Mouse (Mus musculus) Patski (cell line): ENCODE data around the gene Gpr25. TPM values are rescaled to one million over a fixed set of nuclear protein-coding genes. Genes with fewer than 3 reads are reported as not detected.

Experiments used
- ATAC-seq: fragments of 100-300 bp; one replicate; pipeline ENCODE4 v1.8.0; 2021
- CTCF ChIA-PET: fragments of 350-600 bp; sonication (Branson Sonifier 250); formaldehyde crosslinking; loops from one replicate; lab custom pipeline; 2022; ENCODE audit warnings: inconsistent platforms; lab: Charles Lee
- POLR2A ChIA-PET: fragments of 350-600 bp; sonication (Branson Sonifier 250); formaldehyde crosslinking; loops from one replicate; lab custom pipeline; 2022; ENCODE audit warnings: antibody characterized with exemption, inconsistent platforms; lab: Charles Lee
- DNase-seq: peaks from one replicate; pipeline ENCODE4 v3.0.0-alpha.2; 2011; ENCODE audit warnings: low read depth, low spot score
- H3K27me3 ChIP-seq: fragments of 371-371 bp; one replicate; pipeline ENCODE4 v1.5.1; 2021
- CTCF ChIP-seq: fragments of 100-300 bp; IDR thresholded peaks from one replicate; pipeline ENCODE4 v1.5.1; 2021
- in situ Hi-C: fragments of 300-500 bp; cut with MboI; formaldehyde crosslinking; loops from 3 replicates; pipeline ENCODE4 v1.11.1; 2018; ENCODE audit warnings: low pct_unique_long_range_greater_than_20kb, mixed read lengths
- polyA plus RNA-seq: library from polyadenylated mRNA; unstranded; gene quantifications from one replicate; pipeline ENCODE4 v1.2.3, GENCODE M21; 2021

Gene Gpr25
- polyA plus RNA-seq, 1 experiment from 2014 or later: not detected

DNA sequence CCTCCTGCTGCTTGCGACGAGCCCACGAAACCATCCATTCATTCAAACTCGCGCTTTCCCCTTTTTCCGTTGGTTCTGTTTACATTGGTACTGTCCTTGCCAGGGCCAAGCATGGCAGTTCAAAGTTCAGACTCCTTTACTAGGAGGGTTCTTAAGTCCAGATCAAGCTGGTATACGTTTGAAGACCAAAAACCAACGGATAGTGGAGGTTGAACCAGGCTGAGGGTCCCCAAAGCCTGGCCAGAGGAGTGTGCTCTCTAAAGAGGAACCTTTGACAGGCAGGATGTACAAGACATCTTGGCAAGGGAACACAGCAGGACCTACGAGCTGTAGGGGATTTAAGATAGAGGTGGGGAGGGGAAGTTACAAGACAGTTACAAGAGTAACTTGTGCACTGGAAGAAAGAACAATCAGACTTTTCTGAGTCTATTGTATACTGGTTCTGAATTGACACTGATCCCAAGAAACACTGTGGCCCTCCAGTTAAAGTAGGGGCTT is 26.0 kb downstream of the Gpr25 start:
- in situ Hi-C loops: no loop called here
- no peak for DNase-seq
- no peak for TF ChIP-seq CTCF
- no peaks in the 10 kb centered on the region for H3K27me3 ChIP-seq
- ChIA-PET CTCF (no interaction called here), POLR2A (no interaction called here)
- no peak for ATAC-seq

DNA sequence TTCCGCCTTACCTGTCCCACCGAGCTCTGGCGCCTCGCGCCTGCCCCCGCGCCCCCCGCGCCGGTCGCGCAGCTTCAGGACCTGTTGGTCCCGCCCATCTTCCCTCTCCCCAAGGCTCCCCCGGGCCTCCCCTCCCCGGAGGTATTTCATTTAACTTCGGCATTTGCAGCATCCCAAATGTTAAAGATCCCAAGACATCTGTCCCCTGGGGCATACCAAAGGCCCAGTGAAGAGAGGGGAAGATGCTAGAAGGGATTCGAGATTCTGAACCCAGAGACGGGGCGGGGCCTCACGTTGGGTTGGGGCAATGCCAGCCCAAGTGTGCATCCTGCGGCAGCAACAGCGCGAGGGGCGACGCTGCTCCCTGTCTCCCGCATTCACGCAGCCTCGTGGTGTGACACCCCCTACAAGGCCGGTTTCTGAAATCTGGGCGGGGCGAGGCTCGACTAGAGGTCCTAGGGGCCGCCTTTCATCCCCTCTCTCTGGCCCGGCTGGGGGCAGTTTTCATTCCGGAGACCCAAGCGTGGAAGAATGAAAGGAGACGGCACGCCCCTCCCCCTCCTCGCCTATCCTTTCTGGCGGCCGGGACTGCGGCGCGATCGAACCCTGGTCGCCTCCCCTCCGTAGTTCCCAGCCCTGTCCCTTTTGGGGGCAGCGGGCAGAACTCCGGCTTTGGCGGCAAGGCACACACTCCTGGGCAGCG is 26.6 kb downstream of the Gpr25 start, which contains the start of gene Inava:
TSS of gene Inava (minus strand) at position 373 of the 703 bp plus-strand sequence.
- no peak for TF ChIP-seq CTCF
- ATAC-seq (peak; percentile 72), DNase-seq (peak; percentile 50)
- H3K27me3 ChIP-seq: no peaks in the 10 kb centered on the region
- ChIA-PET POLR2A (interaction anchor here (1.2 kb wide), 1 partner anchor 13 kb away, joined by 3 read pairs; no protein-coding TSS in a partner anchor), CTCF (no interaction called here)
- in situ Hi-C loops: no loop called here

DNA sequence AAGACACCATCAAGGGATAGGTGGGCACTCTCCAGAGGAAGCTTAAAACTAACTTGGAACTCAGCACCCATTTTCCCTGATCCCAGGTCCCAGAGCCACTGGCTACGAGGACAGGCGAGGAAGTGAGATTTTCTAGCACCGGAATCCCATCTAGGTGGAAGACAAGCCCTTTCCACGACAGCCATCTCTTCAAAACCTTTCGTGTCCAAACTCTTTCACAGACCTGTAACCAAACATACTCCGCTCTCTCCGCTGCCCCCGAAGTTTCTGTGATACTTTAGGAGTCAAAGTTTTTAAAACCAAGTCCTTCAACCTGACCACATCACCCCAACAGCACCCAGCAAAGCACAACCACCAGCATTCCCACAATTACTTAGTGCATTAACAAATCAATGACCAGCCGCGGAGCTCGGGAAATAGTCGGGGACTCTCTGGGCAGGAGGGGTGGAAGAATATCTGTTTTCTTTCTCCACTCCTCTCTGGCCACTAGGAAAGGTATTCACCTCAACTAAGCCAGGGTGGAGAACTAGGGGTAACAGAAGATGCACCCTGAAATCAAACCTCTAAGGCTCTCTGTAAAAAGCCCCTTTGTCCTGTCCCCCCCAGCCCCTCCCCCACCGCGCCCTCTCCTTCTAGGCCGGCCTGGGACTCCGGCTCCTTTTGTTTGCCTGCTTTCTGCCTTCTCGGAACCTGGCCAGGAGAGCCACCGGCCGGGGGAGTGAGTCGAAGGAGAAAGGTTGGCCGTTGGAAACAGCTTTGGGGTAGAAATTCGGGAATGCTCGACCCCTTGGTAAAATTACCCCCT is 27.5 kb downstream of the Gpr25 start:
- ChIA-PET POLR2A (interaction anchor here (0.8 to 1.2 kb wide), 4 partner anchors 12 to 59 kb away, joined by 3 read pairs; no protein-coding TSS in a partner anchor), CTCF (no interaction called here)
- DNase-seq (no peak), ATAC-seq (no peak)
- no peaks in the 10 kb centered on the region for H3K27me3 ChIP-seq
- TF ChIP-seq CTCF: no peak
- in situ Hi-C loops: no loop called here

DNA sequence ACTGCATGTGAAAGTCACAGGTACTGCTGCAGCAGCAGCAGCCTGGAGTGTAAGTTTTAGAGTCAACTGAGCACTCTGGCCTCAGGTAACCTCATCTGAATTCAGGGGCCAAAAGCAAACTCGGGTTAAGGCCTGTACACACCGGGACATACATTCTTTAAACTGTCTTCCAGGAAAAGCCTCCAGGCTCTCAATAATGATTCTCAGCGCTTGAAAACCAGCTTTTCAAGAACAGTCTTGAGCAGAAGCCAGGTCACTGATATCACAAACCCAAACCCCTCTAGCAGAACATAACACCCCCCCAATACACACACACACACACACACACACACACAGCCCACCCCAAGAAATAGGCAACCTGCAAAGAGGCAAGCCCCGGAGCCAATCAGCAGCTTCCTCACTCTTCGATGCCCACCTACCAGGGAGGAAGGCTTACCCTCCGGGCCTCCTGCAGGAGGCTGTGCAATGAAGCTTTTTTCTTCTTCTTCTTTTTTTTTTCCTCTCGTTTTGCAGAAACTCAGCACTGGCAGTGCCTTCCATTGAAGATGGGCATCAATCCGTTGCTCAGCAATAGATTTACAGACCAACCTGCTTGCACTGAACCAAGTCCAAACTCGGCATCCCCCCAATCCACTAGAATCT is 28.3 kb downstream of the Gpr25 start:
- TF ChIP-seq CTCF: no peak
- ATAC-seq (no peak), DNase-seq (no peak)
- H3K27me3 ChIP-seq: no peaks in the 10 kb centered on the region
- POLR2A ChIA-PET: interaction anchor here (0.8 to 0.9 kb wide), 3 partner anchors 13 to 58 kb away, joined by 3 read pairs; no protein-coding TSS in a partner anchor
- in situ Hi-C loops: no loop called here
- CTCF ChIA-PET: no interaction called here

DNA sequence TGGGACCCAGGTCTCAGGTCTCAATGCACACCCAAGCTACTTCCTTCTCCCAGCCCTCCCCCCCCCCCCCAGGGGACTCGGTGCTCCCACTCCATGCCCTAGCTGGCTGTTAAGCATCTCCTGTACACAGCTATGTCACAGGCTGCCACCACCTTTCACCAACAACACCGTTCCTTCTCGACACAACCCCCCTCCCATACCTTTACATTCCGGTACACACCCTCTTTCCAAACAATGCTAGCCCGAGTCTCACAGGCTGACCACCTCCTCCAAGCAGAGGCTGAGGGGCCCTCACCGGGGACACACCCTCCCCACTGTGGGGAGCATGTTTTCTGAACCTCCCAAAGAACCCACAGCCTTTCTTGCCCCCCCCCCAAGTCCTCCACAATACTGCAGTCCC is 29.1 kb downstream of the Gpr25 start:
- no peaks in the 10 kb centered on the region for H3K27me3 ChIP-seq
- in situ Hi-C loops: no loop called here
- ChIA-PET POLR2A (no interaction called here), CTCF (interaction anchor here (0.8 kb wide), 1 partner anchor 56 kb away, joined by 3 read pairs; no protein-coding TSS in a partner anchor)
- no peak for DNase-seq
- no peak for TF ChIP-seq CTCF
- no peak for ATAC-seq

DNA sequence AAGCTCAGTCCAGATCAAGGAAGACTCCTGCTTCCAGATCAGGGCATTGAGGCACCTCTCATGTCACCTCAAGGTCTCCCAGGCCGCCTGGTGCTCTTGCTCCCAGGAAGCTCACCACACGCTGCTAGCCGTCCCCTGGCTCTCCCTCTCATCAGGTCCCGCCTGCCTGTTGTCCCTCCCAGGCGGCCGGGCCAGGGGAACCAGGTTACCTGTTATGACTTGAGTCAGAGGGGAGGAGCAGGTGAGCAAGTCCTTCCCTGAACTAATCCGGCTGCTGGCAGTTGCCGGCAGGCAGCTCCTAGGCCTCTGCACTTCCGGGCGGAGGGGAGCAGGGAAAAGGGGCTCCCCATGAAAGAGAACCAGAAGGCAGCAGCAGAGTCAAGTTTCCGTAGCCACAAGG is 30.5 kb downstream of the Gpr25 start:
- CTCF ChIA-PET: interaction anchor here (1.6 kb wide), 1 partner anchor 55 kb away, joined by 6 read pairs; no protein-coding TSS in a partner anchor
- DNase-seq (no peak), ATAC-seq (no peak)
- POLR2A ChIA-PET: interaction anchor here (0.5 kb wide), 1 partner anchor 290 kb away, joined by 3 read pairs; no protein-coding TSS in a partner anchor
- in situ Hi-C loops: no loop called here
- TF ChIP-seq CTCF: no peak
- H3K27me3 ChIP-seq: no peaks in the 10 kb centered on the region

DNA sequence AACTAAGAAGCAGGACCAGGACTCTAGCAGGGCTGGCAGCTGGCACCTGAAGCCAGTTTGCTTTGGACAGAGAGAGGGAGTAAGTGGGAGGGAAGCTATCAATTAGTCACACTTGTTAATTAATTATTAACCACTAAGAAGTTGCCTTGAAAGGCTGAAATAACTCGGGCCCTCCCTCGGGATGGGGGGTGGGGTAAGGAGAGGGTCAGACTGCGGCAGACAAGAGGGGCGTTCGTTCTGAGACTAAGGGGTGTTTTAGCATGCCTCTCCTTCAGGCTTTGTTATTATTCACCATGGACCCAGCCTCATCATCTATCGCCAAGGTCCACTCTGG is 31.7 kb downstream of the Gpr25 start:
- POLR2A ChIA-PET: interaction anchor here (0.7 kb wide), 1 partner anchor 34 kb away, joined by 6 read pairs; no protein-coding TSS in a partner anchor
- DNase-seq: peak; percentile 61
- no peak for TF ChIP-seq CTCF

DNA sequence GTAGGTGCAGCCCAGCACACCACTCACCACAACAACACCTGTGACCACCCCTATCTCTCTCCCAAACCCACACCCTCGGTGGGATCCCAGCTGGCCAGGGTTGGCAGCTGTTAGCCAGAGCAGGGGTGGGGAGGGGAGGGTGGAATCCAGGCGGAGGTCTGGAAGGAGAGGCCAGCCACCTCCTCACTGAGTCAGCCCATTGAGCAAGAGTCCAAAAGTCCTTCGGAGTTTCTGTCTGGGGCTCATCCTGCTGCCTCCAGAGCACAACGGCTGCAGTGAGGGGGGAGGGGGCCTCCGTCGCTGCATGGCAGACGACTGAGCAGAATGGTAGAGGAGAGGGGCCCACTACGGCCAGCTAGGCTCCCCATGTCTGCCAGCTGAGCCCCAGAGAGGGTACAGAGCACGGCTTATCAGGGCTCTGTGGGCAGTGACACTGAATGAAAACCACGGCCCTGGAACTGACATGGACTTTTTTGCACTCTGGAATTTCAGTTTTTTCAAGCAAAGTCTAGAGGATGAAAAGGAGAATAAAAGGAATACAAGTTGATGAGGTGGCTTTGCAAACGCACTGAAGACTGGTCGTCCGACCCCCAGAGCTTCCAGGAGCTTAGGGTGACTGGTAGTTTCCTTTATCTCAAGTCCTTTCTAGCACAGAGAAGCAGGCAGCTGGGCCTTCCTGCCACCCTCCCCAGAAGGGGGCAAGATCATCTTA is 32.2 kb downstream of the Gpr25 start:
- ChIA-PET POLR2A (no interaction called here), CTCF (no interaction called here)
- DNase-seq (peak; percentile 84), ATAC-seq (peak; percentile 67)
- TF ChIP-seq CTCF: no peak
- no peaks in the 10 kb centered on the region for H3K27me3 ChIP-seq
- in situ Hi-C loops: no loop called here

More for the DNA sequence above, 31.7 kb downstream of the Gpr25 start:
- CTCF ChIA-PET: no interaction called here
- H3K27me3 ChIP-seq: no peaks in the 10 kb centered on the region
- ATAC-seq: peak; percentile 42
- in situ Hi-C loops: no loop called here

DNA sequence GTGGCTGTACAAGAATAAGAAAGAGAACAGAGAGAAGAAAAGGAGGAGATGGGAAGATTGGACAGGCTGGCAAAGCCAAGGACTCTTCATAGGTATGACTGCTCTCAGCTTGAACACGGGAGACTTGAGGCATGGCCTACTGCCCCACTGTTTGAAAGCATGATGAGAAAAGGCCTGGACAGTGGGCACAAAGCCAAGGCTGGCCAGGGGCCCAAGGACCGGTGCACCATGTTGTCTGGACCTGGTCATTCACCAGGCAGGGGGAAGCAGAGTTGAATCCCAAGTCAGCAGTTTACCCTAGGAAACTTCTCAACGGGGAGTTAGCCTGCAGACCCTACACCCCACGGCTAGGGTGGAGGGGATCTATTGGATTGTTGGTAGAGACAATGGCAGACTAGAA is 32.8 kb downstream of the Gpr25 start:
- ChIA-PET CTCF (no interaction called here), POLR2A (no interaction called here)
- ATAC-seq: no peak
- peak; percentile 51 for DNase-seq
- in situ Hi-C loops: no loop called here
- H3K27me3 ChIP-seq: no peaks in the 10 kb centered on the region
- no peak for TF ChIP-seq CTCF

DNA sequence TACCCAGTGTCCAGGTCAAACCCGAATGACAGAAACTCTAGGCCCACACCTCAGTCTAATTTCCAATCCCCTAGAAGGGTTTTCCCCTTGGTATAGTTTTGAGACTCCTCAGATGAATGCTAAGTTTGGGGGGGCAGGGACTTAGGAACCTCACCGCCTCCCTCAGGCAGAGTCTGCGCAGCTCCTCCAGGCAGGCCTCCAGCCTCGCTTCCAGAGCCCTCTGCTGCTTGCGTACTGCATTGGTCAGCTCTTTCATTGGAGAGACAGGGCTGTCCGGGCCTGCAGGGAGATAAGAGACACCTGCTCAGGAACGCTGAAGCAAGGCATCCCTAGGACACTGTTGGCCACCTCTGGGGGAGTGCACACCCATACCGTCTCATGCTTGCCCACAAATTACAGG is 34.0 kb downstream of the Gpr25 start:
- ATAC-seq (no peak), DNase-seq (no peak)
- in situ Hi-C loops: no loop called here
- no peak for TF ChIP-seq CTCF
- ChIA-PET POLR2A (interaction anchor here (0.6 kb wide), 1 partner anchor 157 kb away, joined by 3 read pairs; no protein-coding TSS in a partner anchor), CTCF (no interaction called here)
- no peaks in the 10 kb centered on the region for H3K27me3 ChIP-seq
